In genomic region chr2:160732420-160732995, GRCm38 (mm10) we compare ENCODE assay signal across 8 mouse cellular contexts. TPM values are rescaled to one million over a fixed set of nuclear protein-coding genes. Genes with fewer than 3 reads are reported as not detected.
A peak's percentile ranks its signal among the peaks of the same experiment; 100 is the strongest.
DNase-seq lines count a peak whose midpoint lies in the region; ATAC-seq and TF ChIP-seq lines count a peak whose summit lies in the region.

No protein-coding gene starts in this region.

- no peak for TF ChIP-seq CTCF in G1E (IDR thresholded peaks at IDR 0.05; ENCODE audit: low read depth, low read length)
- no peak for TF ChIP-seq CTCF in heart, postnatal 0 days (IDR thresholded peaks at IDR 0.05; ENCODE audit: low read depth)

- no peaks in the 10 kb centered on the region for H3K27me3 ChIP-seq in heart, embryonic 12.5 days (replicated peaks)
- peaks cover 14% of the 10 kb centered on the region for H3K27me3 ChIP-seq in G1E (ENCODE audit: insufficient read depth, low read length)
- no peaks in the 10 kb centered on the region for H3K27me3 ChIP-seq in heart, postnatal 0 days (ENCODE audit: control insufficient read depth, insufficient read depth, low read length)
- 0 out of 2 replicates have a peak, but pooled peaks cover 3% of the 10 kb centered on the region for H3K27me3 ChIP-seq in midbrain, embryonic 12.5 days

- 0 out of 2 replicates have a peak overlapping the region, but pooled peaks have one; percentile 84 for H3K27ac ChIP-seq in heart, embryonic 12.5 days (ENCODE audit: poor library complexity, severe bottlenecking)
- peak overlapping the region; percentile 91 for H3K27ac ChIP-seq in heart, postnatal 0 days (ENCODE audit: low read depth)
- H3K27ac ChIP-seq in midbrain, embryonic 12.5 days (replicated peaks), result no peak overlapping the region; the same call in 1 of the 2 replicates

- peak overlapping the region; percentile 89 for H3K9ac ChIP-seq in heart, embryonic 12.5 days
- peak overlapping the region; percentile 88 for H3K9ac ChIP-seq in heart, postnatal 0 days (replicated peaks; ENCODE audit: low read depth, low read length)
- H3K9ac ChIP-seq in midbrain, embryonic 12.5 days (replicated peaks), result peak overlapping the region; percentile 98

- peaks cover 24% of the 10 kb centered on the region for H3K36me3 ChIP-seq in heart, embryonic 12.5 days
- peaks cover 22% of the 10 kb centered on the region for H3K36me3 ChIP-seq in G1E (replicated peaks)
- peaks cover 9% of the 10 kb centered on the region; the same call in 1 of the 2 replicates for H3K36me3 ChIP-seq in heart, postnatal 0 days (replicated peaks; ENCODE audit: control insufficient read depth, insufficient read depth, low read length)
- peaks cover 33% of the 10 kb centered on the region for H3K36me3 ChIP-seq in midbrain, embryonic 12.5 days

- no peaks in the 10 kb centered on the region for H3K9me3 ChIP-seq in heart, embryonic 12.5 days (replicated peaks)
- no peaks in the 10 kb centered on the region for H3K9me3 ChIP-seq in G1E (replicated peaks)
- H3K9me3 ChIP-seq in heart, postnatal 0 days (replicated peaks; ENCODE audit: control insufficient read depth, low read length), result no peaks in the 10 kb centered on the region
- no peaks in the 10 kb centered on the region for H3K9me3 ChIP-seq in midbrain, embryonic 12.5 days

- H3K4me3 ChIP-seq in heart, embryonic 12.5 days, result peak overlapping the region; percentile 69
- H3K4me3 ChIP-seq in G1E (ENCODE audit: low read depth, low read length), result peak overlapping the region; percentile 97; the same call in 1 of the 2 replicates
- H3K4me3 ChIP-seq in heart, postnatal 0 days (ENCODE audit: low read depth, low read length), result peak overlapping the region; percentile 81
- peak overlapping the region; percentile 92 for H3K4me3 ChIP-seq in midbrain, embryonic 12.5 days

- no peak for TF ChIP-seq EP300 in heart, postnatal 0 days (IDR thresholded peaks at IDR 0.05; ENCODE audit: low read depth)

- 39% methylated on average over 9 of the region's 9 CpGs for WGBS in heart, embryonic 12.5 days
- WGBS in heart, postnatal 0 days, result 31% methylated on average over 9 of the region's 9 CpGs
- WGBS in midbrain, embryonic 12.5 days, result 47% methylated on average over 9 of the region's 9 CpGs

- peaks cover 59% of the 10 kb centered on the region for H3K4me1 ChIP-seq in heart, embryonic 12.5 days (replicated peaks)
- H3K4me1 ChIP-seq in G1E (ENCODE audit: insufficient read depth, low read depth, low read length), result peaks cover 23% of the 10 kb centered on the region
- peaks cover 51% of the 10 kb centered on the region for H3K4me1 ChIP-seq in heart, postnatal 0 days (ENCODE audit: control insufficient read depth, insufficient read depth)
- H3K4me1 ChIP-seq in midbrain, embryonic 12.5 days, result peaks cover 52% of the 10 kb centered on the region

- ATAC-seq in heart, embryonic 12.5 days (ENCODE audit: insufficient number of reproducible peaks, low FRiP score), result no peak
- ATAC-seq in G1E (ENCODE audit: extremely low read depth, insufficient number of reproducible peaks, low FRiP score, poor library complexity, severe bottlenecking), result no peak
- ATAC-seq in heart, postnatal 0 days (ENCODE audit: insufficient read depth, low read depth), result no peak
- no peak for ATAC-seq in midbrain, embryonic 12.5 days (ENCODE audit: low FRiP score, low read depth)

- DNase-seq in heart, adult 9 months (ENCODE audit: low spot score in 2 of 2), result no peak
- DNase-seq in G1E (ENCODE audit: low spot score), result no peak
- DNase-seq in heart, postnatal 0 days (ENCODE audit: low spot score), result no peak
- no peak for DNase-seq in urinary bladder, postnatal 4 days (ENCODE audit: low spot score in 2 of 2)
- no peak for DNase-seq in B cell, adult 2 months
- DNase-seq in layer of hippocampus, postnatal 14 days (ENCODE audit: low spot score in 2 of 2), result no peak

- H3K4me2 ChIP-seq in heart, embryonic 12.5 days, result peak overlapping the region; percentile 92
- H3K4me2 ChIP-seq in heart, postnatal 0 days (ENCODE audit: low read depth, low read length), result peak overlapping the region; percentile 91
- H3K4me2 ChIP-seq in midbrain, embryonic 12.5 days (replicated peaks), result peak overlapping the region; percentile 92

RNA-seq across cellular contexts. Expression of gene Plcg1, which starts 1.4 kb away (rescaled TPM):
- 47.4 TPM in 2 replicates for polyA plus RNA-seq in heart, embryonic 12.5 days (2016; fragmentation: Nextera tagmentation; extraction: Ambion mirVana)
- total RNA-seq in G1E (2014; fragmentation: Nextera tagmentation), result 11.1 and 17.5 TPM in 2 replicates
- 31.5 and 38.9 TPM in 2 replicates for total RNA-seq in G1E (2017)
- polyA plus RNA-seq in G1E (2012), result 4.1 and 5.1 TPM in 2 replicates
- total RNA-seq in heart, postnatal 0 days (2014; rRNA removed; ENCODE audit: low replicate concordance), result 43.9 and 53.4 TPM in 2 replicates
- 18.3 and 21.6 TPM in 2 replicates for polyA plus RNA-seq in heart, postnatal 0 days (2015; fragmentation: Nextera tagmentation; extraction: Ambion mirVana)
- polyA plus RNA-seq in midbrain, embryonic 12.5 days (2016; fragmentation: Nextera tagmentation; extraction: Ambion mirVana), result 108 and 110 TPM in 2 replicates
- total RNA-seq in layer of hippocampus, postnatal 14 days (2021), result 100 to 1,000 TPM; 109 to 114 TPM
